Mouse (Mus musculus) liver, embryonic 16.5 days (tissue): ENCODE data around the gene Dmpk. TPM values are rescaled to one million over a fixed set of nuclear protein-coding genes. Genes with fewer than 3 reads are reported as not detected.

ENCODE experiments used
- ATAC-seq: fragments of 200-750 bp; cut with Nextera tagmentation; 2 replicates; pipeline ENCODE4 v1.8.0; 2017; ENCODE audit warnings: low read depth, mild to moderate bottlenecking, moderate number of reproducible peaks, moderate library complexity
- H3K27ac ChIP-seq: fragments of 300-500 bp; sonication (generic); 2 replicates; pipeline ENCODE4 v1.5.1; 2014; ENCODE audit warnings: mild to moderate bottlenecking, low read length
- H3K27me3 ChIP-seq: fragments of 300-500 bp; sonication (generic); 2 replicates; pipeline ENCODE4 v1.6.1; 2014; ENCODE audit warnings: low read depth, low read length, mixed read lengths; ENCODE audit not compliant: control insufficient read depth, insufficient read depth
- H3K36me3 ChIP-seq: fragments of 300-500 bp; sonication (generic); 2 replicates; pipeline ENCODE4 v1.6.1; 2014; ENCODE audit warnings: mild to moderate bottlenecking; ENCODE audit not compliant: control insufficient read depth, insufficient read depth
- H3K4me1 ChIP-seq: fragments of 300-500 bp; sonication (generic); 2 replicates; pipeline ENCODE4 v1.6.1; 2014; ENCODE audit warnings: low read depth, low read length, mixed read lengths; ENCODE audit not compliant: control insufficient read depth
- H3K4me2 ChIP-seq: fragments of 300-500 bp; sonication (generic); 2 replicates; pipeline ENCODE4 v1.6.1; 2014; ENCODE audit warnings: low read depth, low read length, mixed read lengths
- H3K4me3 ChIP-seq: fragments of 300-500 bp; sonication (generic); 2 replicates; pipeline ENCODE4 v1.5.1; 2014; ENCODE audit warnings: low read depth, mild to moderate bottlenecking, low read length
- H3K9ac ChIP-seq: fragments of 300-500 bp; sonication (generic); 2 replicates; pipeline ENCODE4 v1.6.1; 2014; ENCODE audit warnings: low read depth, low read length
- H3K9me3 ChIP-seq: fragments of 300-500 bp; sonication (generic); replicated peaks from 2 replicates; pipeline ENCODE4 v1.6.1; 2016; ENCODE audit warnings: low read length; ENCODE audit not compliant: control insufficient read depth
- WGBS: fragments of 180-500 bp; shearing (Covaris S2); extraction: QIAGEN DNeasy Blood & Tissue Kit; methylation state at CpG from one replicate; pipeline ENCODE4 v1.1.7; 2014; ENCODE audit not compliant: insufficient replicate concordance; 5-methylcytosine and 5-hydroxymethylcytosine counted together
- polyA plus RNA-seq: library from polyadenylated mRNA; unstranded; fragments of >200 nt; fragmentation: Nextera tagmentation; extraction: Ambion mirVana; gene quantifications from 2 replicates; pipeline ENCODE4 v1.2.1, GENCODE M21; 2015

Gene Dmpk
- polyA plus RNA-seq, 1 experiment from 2014 or later = 17.1 TPM

- Histone ChIP-seq H3K36me3 (peaks cover 12% of the 10 kb centered on the region), H3K4me1 (no peaks in the 10 kb centered on the region), H3K4me2 (no peak within 1 kb of the TSS), H3K27me3 (no peaks in the 10 kb centered on the region), H3K9ac (no peak within 1 kb of the TSS), H3K4me3 (no peak within 1 kb of the TSS), H3K9me3 (no peaks in the 10 kb centered on the region), H3K27ac (no peak within 1 kb of the TSS)
- WGBS = 54% methylated on average over 33 of the region's 33 CpGs
- no peak; the same call in 1 of the 2 replicates for ATAC-seq
Observed at GRCm38 (mm10) chr7:19054047-19054776, 29.4 kb upstream of the Dmpk start, which contains the start of gene Rsph6a. Gene Rsph6a, plus strand, starts transcription at chr7:19054690.

GRCm38 (mm10) chr7:19054777-19055076 is 28.9 kb upstream of the Dmpk start:
- Histone ChIP-seq H3K9me3 (no peaks in the 10 kb centered on the region), H3K4me3 (no peak overlapping the region), H3K4me1 (no peaks in the 10 kb centered on the region), H3K4me2 (no peak overlapping the region), H3K9ac (no peak overlapping the region), H3K27me3 (no peaks in the 10 kb centered on the region), H3K36me3 (peaks cover 11% of the 10 kb centered on the region), H3K27ac (no peak overlapping the region)
- WGBS = 74% methylated on average over 9 of the region's 9 CpGs
- ATAC-seq = no peak

GRCm38 (mm10) chr7:19055108-19055507 is 28.5 kb upstream of the Dmpk start:
- no peaks in the 10 kb centered on the region for H3K9me3 ChIP-seq
- no peaks in the 10 kb centered on the region for H3K4me1 ChIP-seq
- H3K9ac ChIP-seq = no peak overlapping the region
- H3K4me3 ChIP-seq = no peak overlapping the region
- ATAC-seq = no peak
- 73% methylated on average over 8 of the region's 8 CpGs for WGBS
- no peak overlapping the region for H3K4me2 ChIP-seq
- H3K27ac ChIP-seq = no peak overlapping the region
- no peaks in the 10 kb centered on the region for H3K27me3 ChIP-seq
- peaks cover 8% of the 10 kb centered on the region for H3K36me3 ChIP-seq

GRCm38 (mm10) chr7:19057405-19057804 is 26.2 kb upstream of the Dmpk start:
- Histone ChIP-seq H3K4me3 (no peak overlapping the region), H3K36me3 (peaks cover 2% of the 10 kb centered on the region; the same call in 1 of the 2 replicates), H3K27ac (no peak overlapping the region), H3K9ac (no peak overlapping the region), H3K4me1 (no peaks in the 10 kb centered on the region), H3K27me3 (no peaks in the 10 kb centered on the region; the same call in 1 of the 2 replicates), H3K4me2 (no peak overlapping the region), H3K9me3 (no peaks in the 10 kb centered on the region)
- no peak for ATAC-seq
- WGBS = 60% methylated on average over 10 of the region's 10 CpGs

- WGBS = 35% methylated on average over 12 of the region's 13 CpGs
- H3K4me2 ChIP-seq = no peak overlapping the region
- H3K9me3 ChIP-seq = no peaks in the 10 kb centered on the region
- H3K9ac ChIP-seq = no peak overlapping the region
- no peak overlapping the region for H3K27ac ChIP-seq
- no peak for ATAC-seq
- no peak overlapping the region for H3K4me3 ChIP-seq
- H3K36me3 ChIP-seq = no peaks in the 10 kb centered on the region
- H3K27me3 ChIP-seq = peaks cover 31% of the 10 kb centered on the region
- no peaks in the 10 kb centered on the region for H3K4me1 ChIP-seq
Observed at GRCm38 (mm10) chr7:19065896-19066295, 17.8 kb upstream of the Dmpk start.

GRCm38 (mm10) chr7:19067063-19067462 is 16.6 kb upstream of the Dmpk start:
- no peak for ATAC-seq
- 33% methylated on average over 14 of the region's 14 CpGs for WGBS
- Histone ChIP-seq H3K9ac (no peak overlapping the region), H3K9me3 (no peaks in the 10 kb centered on the region), H3K4me2 (no peak overlapping the region), H3K36me3 (no peaks in the 10 kb centered on the region), H3K4me1 (no peaks in the 10 kb centered on the region), H3K4me3 (no peak overlapping the region), H3K27ac (no peak overlapping the region), H3K27me3 (peaks cover 31% of the 10 kb centered on the region)

GRCm38 (mm10) chr7:19067935-19068334 is 15.7 kb upstream of the Dmpk start:
- H3K27me3 ChIP-seq = peaks cover 33% of the 10 kb centered on the region
- H3K4me3 ChIP-seq = no peak overlapping the region
- no peaks in the 10 kb centered on the region for H3K4me1 ChIP-seq
- H3K9me3 ChIP-seq = no peaks in the 10 kb centered on the region
- H3K36me3 ChIP-seq = no peaks in the 10 kb centered on the region
- H3K27ac ChIP-seq = no peak overlapping the region
- ATAC-seq = no peak
- WGBS = 54% methylated on average over 13 of the region's 14 CpGs
- no peak overlapping the region for H3K4me2 ChIP-seq
- H3K9ac ChIP-seq = no peak overlapping the region

GRCm38 (mm10) chr7:19068707-19069106 is 14.9 kb upstream of the Dmpk start:
- no peak overlapping the region for H3K4me2 ChIP-seq
- H3K27me3 ChIP-seq = peaks cover 38% of the 10 kb centered on the region
- no peaks in the 10 kb centered on the region for H3K4me1 ChIP-seq
- H3K9ac ChIP-seq = no peak overlapping the region
- H3K36me3 ChIP-seq = no peaks in the 10 kb centered on the region
- H3K27ac ChIP-seq = no peak overlapping the region
- H3K4me3 ChIP-seq = no peak overlapping the region
- H3K9me3 ChIP-seq = no peaks in the 10 kb centered on the region
- 2% methylated on average over 2 of the region's 2 CpGs for WGBS
- no peak for ATAC-seq

GRCm38 (mm10) chr7:19069500-19069899 is 14.1 kb upstream of the Dmpk start:
- H3K27me3 ChIP-seq = peaks cover 35% of the 10 kb centered on the region

More at GRCm38 (mm10) chr7:19069500-19069899, 14.1 kb upstream of the Dmpk start:
- no peak overlapping the region for H3K27ac ChIP-seq
- WGBS = 37% methylated on average over 3 of the region's 3 CpGs
- H3K9me3 ChIP-seq = no peaks in the 10 kb centered on the region
- no peak overlapping the region for H3K9ac ChIP-seq
- H3K4me3 ChIP-seq = no peak overlapping the region
- ATAC-seq = no peak
- H3K36me3 ChIP-seq = no peaks in the 10 kb centered on the region
- no peak overlapping the region for H3K4me2 ChIP-seq
- H3K4me1 ChIP-seq = no peaks in the 10 kb centered on the region
